Mouse (Mus musculus): ENCODE results near the gene Sema4d.

GRCm38 (mm10) chr13:51710738-51711137 lies 82.8 kb downstream of the Sema4d start:
- TF ChIP-seq CTCF (conservative IDR thresholded peaks at IDR 0.05; ENCODE audit: low read length) = no peak
- no peak for TF ChIP-seq POU5F1 (IDR thresholded peaks at IDR 0.05; ENCODE audit: borderline replicate concordance, low read length)

All from E14TG2a.4 (cell line).